Mouse (Mus musculus) left cerebral cortex, postnatal 14 days (tissue): ENCODE measurements around the gene Susd1. TPM values are rescaled to one million over a fixed set of nuclear protein-coding genes. Genes with fewer than 3 reads are reported as not detected.
A peak's percentile ranks its signal among the peaks of the same experiment; 100 is the strongest.

Experiments used
- DNase-seq, 2 experiments: peaks; one replicate each; pipeline ENCODE4 v3.0.0; 2021 to 2022; ENCODE audit warnings: low spot score in 2 of 2, mixed read lengths in 1 of 2
- intact Hi-C: fragments of 180-260 bp; cut with DNase I; formaldehyde crosslinking; loops from one replicate; pipeline ENCODE4 v1.15.1; 2025
- total RNA-seq, 2 experiments: library from RNA; stranded (reverse); gene quantifications; 2 replicates each; pipeline ENCODE4 v1.2.3; 2021

The Susd1 gene
- total RNA-seq, 2 experiments from 2014 or later = 8.2 to 9.3 TPM

- peak; percentile 35 to 49 for DNase-seq
- intact Hi-C loops = no loop called here
Measured at GRCm38 (mm10) chr4:59331633-59332032, 106.8 kb downstream of the Susd1 start.

GRCm38 (mm10) chr4:59330961-59331604 lies 107.3 kb downstream of the Susd1 start:
- intact Hi-C loops = no loop called here
- DNase-seq = no peak

GRCm38 (mm10) chr4:59329461-59330304 lies 108.8 kb downstream of the Susd1 start:
- no peak for DNase-seq
- intact Hi-C loops = no loop called here

GRCm38 (mm10) chr4:59328821-59329220 lies 109.6 kb downstream of the Susd1 start:
- no peak for DNase-seq
- intact Hi-C loops = no loop called here

- DNase-seq = no peak
- intact Hi-C loops = no loop called here
Measured at GRCm38 (mm10) chr4:59327986-59328385, 110.4 kb downstream of the Susd1 start.

- intact Hi-C loops = no loop called here
- no peak for DNase-seq
Measured at GRCm38 (mm10) chr4:59326031-59326760, 112.2 kb downstream of the Susd1 start.

GRCm38 (mm10) chr4:59324317-59324716 lies 114.1 kb downstream of the Susd1 start:
- intact Hi-C loops = no loop called here
- no peak for DNase-seq

- intact Hi-C loops = no loop called here
- no peak for DNase-seq
Measured at GRCm38 (mm10) chr4:59323231-59323651, 115.2 kb downstream of the Susd1 start.

GRCm38 (mm10) chr4:59322733-59323132 lies 115.7 kb downstream of the Susd1 start:
- intact Hi-C loops = no loop called here
- no peak for DNase-seq

GRCm38 (mm10) chr4:59322056-59322455 lies 116.4 kb downstream of the Susd1 start:
- intact Hi-C loops = no loop called here
- DNase-seq = no peak

GRCm38 (mm10) chr4:59321181-59322008 lies 117.0 kb downstream of the Susd1 start:
- intact Hi-C loops = no loop called here
- no peak for DNase-seq

GRCm38 (mm10) chr4:59319136-59319941 lies 119.1 kb downstream of the Susd1 start:
- intact Hi-C loops = no loop called here
- DNase-seq = no peak

- intact Hi-C loops = no loop called here
- DNase-seq = no peak
Measured at GRCm38 (mm10) chr4:59318602-59319001, 119.8 kb downstream of the Susd1 start.

GRCm38 (mm10) chr4:59315553-59316405 lies 122.7 kb downstream of the Susd1 start:
- intact Hi-C loops = no loop called here
- DNase-seq = no peak

- intact Hi-C loops = no loop called here
- no peak for DNase-seq
Measured at GRCm38 (mm10) chr4:59314939-59315552, 123.4 kb downstream of the Susd1 start.

GRCm38 (mm10) chr4:59312945-59313344 lies 125.5 kb downstream of the Susd1 start:
- intact Hi-C loops = no loop called here
- no peak for DNase-seq

GRCm38 (mm10) chr4:59310590-59310989 lies 127.8 kb downstream of the Susd1 start:
- intact Hi-C loops = no loop called here
- DNase-seq = no peak
